9 mouse cellular contexts compared by ENCODE assay signal in genomic region chr6:100204436-100204835, GRCm38 (mm10).
DNase-seq lines count a peak whose midpoint lies in the region.
"Had no signal": no experiment of that assay in that cellular context is flagged by ENCODE, and none has a peak within 500 bp of the region (broad histone marks: within the 10 kb centered on the region; RNA-seq: fewer than 3 reads in every experiment).

No protein-coding gene starts in this region.

- DNase-seq in cerebellum, postnatal 14 days, result peak; percentile 59 to 62
- no peak for DNase-seq in cerebellum, adult 11-12 months
- DNase-seq in lung, adult 18-20 months, result peak; percentile 48 to 66
- no peak for DNase-seq in lung, postnatal 25 days (ENCODE audit: low spot score)
- DNase-seq in kidney, adult 8-10 months, result peak; percentile 83
- peak; percentile 64 for DNase-seq in lung, postnatal 10 days
- DNase-seq in urinary bladder, postnatal 14 days (ENCODE audit: low spot score), result no peak
- no peak for DNase-seq in adipocyte (ENCODE audit: low spot score)
- DNase-seq: gastrocnemius, postnatal 36 days had no signal

Comparison
In these comparisons a context has a peak if more than half of its experiments do, and no peak if none do; other contexts are left out.
1. DNase-seq: peak in cerebellum, postnatal 14 days (2 of 2), lung, adult 18-20 months (2 of 2), kidney, adult 8-10 months (2 of 2) and lung, postnatal 10 days (single experiment); none in cerebellum, adult 11-12 months (single experiment), lung, postnatal 25 days (single experiment), urinary bladder, postnatal 14 days (single experiment) and adipocyte (single experiment).